Mouse (Mus musculus) liver, embryonic 14.5 days (tissue): ENCODE measurements around the gene Zfp385b. TPM values are rescaled to one million over a fixed set of nuclear protein-coding genes. Genes with fewer than 3 reads are reported as not detected.

Experiments used
- ATAC-seq: fragments of 200-750 bp; cut with Nextera tagmentation; 2 replicates; pipeline ENCODE4 v1.8.0; 2017; ENCODE audit warnings: moderate number of reproducible peaks, mild to moderate bottlenecking, moderate library complexity; ENCODE audit not compliant: insufficient read depth
- DNase-seq, 3 experiments: peaks; one replicate each; pipeline ENCODE4 v3.0.0-alpha.2; 2012 to 2013; ENCODE audit warnings: low read depth in 3 of 3, low spot score in 3 of 3
- H3K27ac ChIP-seq: fragments of 300-500 bp; sonication (generic); 2 replicates; pipeline ENCODE4 v1.5.1; 2014; ENCODE audit warnings: moderate library complexity, mild to moderate bottlenecking, control low read depth, inconsistent platforms
- H3K27me3 ChIP-seq: fragments of 300-500 bp; sonication (generic); 2 replicates; pipeline ENCODE4 v1.6.1; 2014; ENCODE audit warnings: mild to moderate bottlenecking, low read length, moderate library complexity; ENCODE audit not compliant: control insufficient read depth, insufficient read depth
- H3K36me3 ChIP-seq: fragments of 300-500 bp; sonication (generic); replicated peaks from 2 replicates; pipeline ENCODE4 v1.6.1; 2014; ENCODE audit warnings: low read depth; ENCODE audit not compliant: control insufficient read depth, insufficient read depth
- H3K4me1 ChIP-seq, 2 experiments: fragments of 200-500 bp in 1 of 2; fragments of 300-500 bp in 1 of 2; sonication (generic) in 1 of 2; replicated peaks; 2 replicates each; pipeline ENCODE4 v1.6.1; 2012 to 2014; ENCODE audit warnings: antibody characterized with exemption in 1 of 2, inconsistent platforms in 1 of 2, low read length in 1 of 2; ENCODE audit not compliant: control insufficient read depth in 2 of 2, insufficient read depth in 2 of 2
- H3K4me2 ChIP-seq: fragments of 300-500 bp; sonication (generic); 2 replicates; pipeline ENCODE4 v1.6.1; 2014; ENCODE audit warnings: low read depth, mild to moderate bottlenecking, control low read depth, moderate library complexity
- H3K4me3 ChIP-seq, 2 experiments: fragments of 200-500 bp in 1 of 2; fragments of 300-500 bp in 1 of 2; sonication (generic) in 1 of 2; 2 replicates each; pipeline ENCODE4 v1.5.1; 2012 to 2014; ENCODE audit warnings: low read depth in 2 of 2, low read length in 2 of 2, mild to moderate bottlenecking in 2 of 2, control low read depth in 1 of 2, inconsistent platforms in 1 of 2, moderate library complexity in 1 of 2; ENCODE audit not compliant: insufficient read depth in 1 of 2
- H3K9ac ChIP-seq: fragments of 300-500 bp; sonication (generic); replicated peaks from 2 replicates; pipeline ENCODE4 v1.6.1; 2014; ENCODE audit warnings: mild to moderate bottlenecking, control low read depth, moderate library complexity
- H3K9me3 ChIP-seq: fragments of 300-500 bp; sonication (generic); 2 replicates; pipeline ENCODE4 v1.6.1; 2016; ENCODE audit warnings: low read length, mixed read lengths; ENCODE audit not compliant: control insufficient read depth
- CTCF ChIP-seq: IDR thresholded peaks from 2 replicates; pipeline ENCODE4 v1.5.1; 2016; ENCODE audit warnings: antibody characterized with exemption, low read depth, control low read depth
- EP300 ChIP-seq: IDR thresholded peaks from 2 replicates; pipeline ENCODE4 v1.6.1; 2016; ENCODE audit warnings: antibody characterized with exemption, low read depth
- WGBS: fragments of 180-500 bp; shearing (Covaris S2); extraction: QIAGEN DNeasy Blood & Tissue Kit; methylation state at CpG from one replicate; pipeline ENCODE4 v1.1.7; 2014; ENCODE audit not compliant: insufficient replicate concordance; 5-methylcytosine and 5-hydroxymethylcytosine counted together
- polyA plus RNA-seq, 2 experiments: library from polyadenylated mRNA; depleted of rRNA in 1 of 2; stranded (reverse) in 1 of 2; unstranded in 1 of 2; fragments of >200 nt; fragmentation: Nextera tagmentation in 1 of 2; extraction: Ambion mirVana in 1 of 2; gene quantifications; 2 replicates each; pipeline versions ENCODE4 v1.2.1 to v1.2.3; 2012 to 2014

Zfp385b gene
- polyA plus RNA-seq, 2 experiments, result 2.8 TPM

- Histone ChIP-seq H3K4me1 (peaks cover 2 to 5% of the 10 kb centered on the region in 2 experiments), H3K4me2 (no peak overlapping the region), H3K4me3 (no peak overlapping the region), H3K36me3 (no peaks in the 10 kb centered on the region), H3K9ac (no peak overlapping the region), H3K9me3 (no peaks in the 10 kb centered on the region), H3K27me3 (no peaks in the 10 kb centered on the region), H3K27ac (no peak overlapping the region)
- TF ChIP-seq EP300 (no peak), CTCF (no peak)
- DNase-seq (no peak), ATAC-seq (no peak)
- 70% methylated on average over 3 of the region's 3 CpGs for WGBS
These were observed 282.9 kb downstream of the Zfp385b start for GRCm38 (mm10) chr2:77536556-77536955.

- 62% methylated on average over 7 of the region's 7 CpGs for WGBS
- ATAC-seq (no peak), DNase-seq (no peak)
- H3K36me3 ChIP-seq, result no peaks in the 10 kb centered on the region
- TF ChIP-seq EP300 (no peak), CTCF (no peak)
- H3K9me3 ChIP-seq, result no peaks in the 10 kb centered on the region
- no peak overlapping the region for H3K4me3 ChIP-seq
- H3K9ac ChIP-seq, result no peak overlapping the region
- H3K27me3 ChIP-seq, result no peaks in the 10 kb centered on the region
- H3K4me2 ChIP-seq, result no peak overlapping the region
- no peaks in the 10 kb centered on the region for H3K4me1 ChIP-seq
- no peak overlapping the region for H3K27ac ChIP-seq
These were observed 291.2 kb downstream of the Zfp385b start for GRCm38 (mm10) chr2:77528079-77528752.

- no peaks in the 10 kb centered on the region for H3K36me3 ChIP-seq
- H3K27me3 ChIP-seq, result no peaks in the 10 kb centered on the region
- H3K9ac ChIP-seq, result no peak overlapping the region
- no peak overlapping the region for H3K27ac ChIP-seq
- no peak for TF ChIP-seq CTCF
- no peak for TF ChIP-seq EP300
- H3K4me3 ChIP-seq, result no peak overlapping the region
- H3K4me1 ChIP-seq, result no peaks in the 10 kb centered on the region
- H3K4me2 ChIP-seq, result no peak overlapping the region
- no peaks in the 10 kb centered on the region for H3K9me3 ChIP-seq
- DNase-seq, result no peak
- ATAC-seq, result no peak
- 65% methylated on average over 6 of the region's 6 CpGs for WGBS
These were observed 291.8 kb downstream of the Zfp385b start for GRCm38 (mm10) chr2:77527616-77528015.

- H3K9me3 ChIP-seq, result no peaks in the 10 kb centered on the region
- no peak overlapping the region for H3K4me2 ChIP-seq
- H3K27me3 ChIP-seq, result no peaks in the 10 kb centered on the region
- 68% methylated on average over 4 of the region's 4 CpGs for WGBS
- no peak overlapping the region for H3K9ac ChIP-seq
- no peaks in the 10 kb centered on the region for H3K36me3 ChIP-seq
- H3K4me1 ChIP-seq, result peaks cover 0 to 4% of the 10 kb centered on the region in 2 experiments; a peak in 1 of 4 replicates
- DNase-seq (no peak), ATAC-seq (no peak)
- TF ChIP-seq EP300, result no peak
- no peak for TF ChIP-seq CTCF
- no peak overlapping the region for H3K27ac ChIP-seq
- H3K4me3 ChIP-seq, result no peak overlapping the region
These were observed 292.6 kb downstream of the Zfp385b start for GRCm38 (mm10) chr2:77526803-77527202.

GRCm38 (mm10) chr2:77526301-77526700 is 293.1 kb downstream of the Zfp385b start:
- no peak overlapping the region for H3K4me2 ChIP-seq
- H3K9ac ChIP-seq, result no peak overlapping the region
- ATAC-seq, result no peak
- H3K4me3 ChIP-seq, result no peak overlapping the region
- H3K36me3 ChIP-seq, result no peaks in the 10 kb centered on the region
- DNase-seq, result no peak
- TF ChIP-seq EP300 (no peak), CTCF (no peak)
- peaks cover 0 to 4% of the 10 kb centered on the region in 2 experiments; a peak in 1 of 4 replicates for H3K4me1 ChIP-seq
- H3K27ac ChIP-seq, result no peak overlapping the region
- H3K27me3 ChIP-seq, result no peaks in the 10 kb centered on the region
- no peaks in the 10 kb centered on the region for H3K9me3 ChIP-seq
- 43% methylated on average over 5 of the region's 5 CpGs for WGBS
